Mouse (Mus musculus): ENCODE data around the gene Rpl3.
"Not testable (repeated sequence)": the region's sequence is repeated elsewhere in the genome, so short reads cannot be mapped to it uniquely, and the experiment has no call there.

Gene Rpl3

GRCm38 (mm10) chr15:80091121-80091955 is at the start of gene Rpl3, which contains the start of gene Syngr1:
Gene Rpl3, minus strand, starts transcription at chr15:80091868.
Gene Syngr1, plus strand, starts transcription at chr15:80091334.
- ATAC-seq (ENCODE audit: insufficient number of reproducible peaks, low FRiP score, low TSS enrichment) = peak; percentile 23; the same call in 1 of the 2 replicates

- no peak for ATAC-seq (ENCODE audit: insufficient number of reproducible peaks, low FRiP score, low TSS enrichment)
These were observed 49.2 kb upstream of the Rpl3 start for GRCm38 (mm10) chr15:80140878-80141277.

- no peak for ATAC-seq (ENCODE audit: insufficient number of reproducible peaks, low FRiP score, low TSS enrichment)
These were observed 48.6 kb upstream of the Rpl3 start for GRCm38 (mm10) chr15:80140302-80140701.

DNA sequence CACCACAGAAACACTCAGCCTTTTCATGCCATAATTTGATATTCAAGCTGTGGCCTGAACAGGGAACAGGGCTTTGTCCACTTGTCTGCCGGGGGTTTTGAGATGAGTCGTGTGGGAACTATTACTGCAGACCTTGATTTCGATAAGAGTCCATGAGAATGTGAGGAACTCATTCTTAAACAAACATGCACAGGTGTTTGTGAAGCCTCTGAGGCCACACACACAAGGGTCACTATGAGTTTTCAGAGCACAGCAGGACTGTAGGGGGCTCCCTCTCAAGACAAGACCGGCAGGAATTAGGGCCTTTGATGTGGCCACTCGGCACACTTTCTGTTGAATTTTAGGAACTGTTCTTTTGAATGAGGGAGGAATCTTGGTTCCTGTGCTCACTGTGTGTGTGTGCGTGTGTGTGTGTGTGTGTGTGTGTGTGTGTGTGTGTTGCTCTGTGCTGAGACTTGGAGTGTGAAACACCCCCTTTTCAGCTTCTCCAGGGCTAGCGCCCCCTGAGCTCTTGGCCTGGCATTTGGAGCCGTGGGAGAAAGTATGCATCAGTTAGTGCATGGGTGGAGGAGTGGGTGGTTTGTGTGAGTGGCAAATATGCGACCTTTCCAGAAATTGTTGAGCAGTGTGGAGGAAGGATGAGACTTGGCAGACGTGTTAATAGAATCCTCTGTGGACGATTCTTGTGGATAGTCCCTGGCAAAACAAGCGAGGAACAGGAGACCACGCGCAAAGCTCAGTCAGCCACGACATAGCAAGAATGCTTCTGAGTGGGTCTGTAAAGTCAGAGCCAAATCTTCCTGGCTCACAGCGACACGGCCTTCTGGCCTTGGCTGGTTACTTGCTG is 46.5 kb upstream of the Rpl3 start:
- no peak for ATAC-seq (ENCODE audit: insufficient number of reproducible peaks, low FRiP score, low TSS enrichment)

DNA sequence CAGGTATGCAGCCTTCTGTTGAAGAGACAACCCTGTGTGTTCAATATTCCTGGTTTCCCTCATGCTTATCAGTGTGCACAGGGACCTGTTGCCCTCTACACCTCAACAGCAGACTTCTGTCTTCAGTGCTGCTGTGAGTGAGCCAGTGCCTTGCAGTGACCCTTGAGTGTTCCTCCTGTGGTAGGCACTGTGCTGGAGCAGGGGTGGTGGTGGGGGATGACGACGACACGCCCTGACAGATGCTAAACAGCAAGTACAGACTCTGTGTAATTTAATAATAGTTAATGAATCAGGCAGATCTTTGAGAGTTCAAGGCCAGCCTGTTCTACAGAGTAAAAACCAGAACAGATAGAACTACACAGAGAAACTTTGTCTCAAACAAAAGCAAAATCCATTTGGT is 45.0 kb upstream of the Rpl3 start:
- no peak for ATAC-seq (ENCODE audit: insufficient number of reproducible peaks, low FRiP score, low TSS enrichment)

- no peak for ATAC-seq (ENCODE audit: insufficient number of reproducible peaks, low FRiP score, low TSS enrichment)
These were observed 43.8 kb upstream of the Rpl3 start for GRCm38 (mm10) chr15:80135499-80135898.

GRCm38 (mm10) chr15:80134450-80134847 is 42.8 kb upstream of the Rpl3 start:
- no peak for ATAC-seq (ENCODE audit: insufficient number of reproducible peaks, low FRiP score, low TSS enrichment)

- no peak for ATAC-seq (ENCODE audit: insufficient number of reproducible peaks, low FRiP score, low TSS enrichment)
These were observed 42.2 kb upstream of the Rpl3 start for GRCm38 (mm10) chr15:80133682-80134449.

DNA sequence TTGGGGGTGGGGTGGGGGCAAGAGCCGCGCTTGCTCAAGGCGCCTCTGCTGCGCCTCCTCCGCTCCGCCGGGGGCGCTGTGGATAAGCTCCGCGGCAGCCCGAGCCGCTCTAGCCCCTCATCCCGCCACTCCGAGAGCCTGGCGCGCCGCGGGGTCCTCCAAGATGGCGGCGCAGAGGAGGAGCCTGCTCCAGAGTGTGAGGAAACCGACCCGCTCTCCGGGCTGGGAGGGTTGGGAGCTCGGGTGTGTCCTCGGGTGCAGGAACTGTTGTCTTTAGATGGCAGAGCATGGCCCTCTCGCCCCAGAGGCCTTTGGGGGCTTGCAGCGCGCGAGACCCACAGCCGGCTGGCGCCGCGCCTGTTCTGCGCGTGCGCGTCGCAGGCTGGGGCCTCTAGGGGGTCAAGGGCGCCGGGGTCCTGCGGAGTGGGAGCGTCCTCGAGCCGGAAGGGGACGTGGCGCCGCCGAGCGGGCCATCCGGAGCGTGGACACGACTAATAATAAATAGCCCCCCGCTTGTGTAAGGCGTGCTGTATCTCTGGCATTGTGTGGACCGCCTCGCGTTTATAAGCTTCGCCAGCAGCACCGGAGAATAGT is 41.4 kb upstream of the Rpl3 start, which contains the start of gene Tab1:
Gene Tab1, plus strand, starts transcription at position 135 of the 594 bp plus-strand sequence.
- peak; percentile 71; the same call in 1 of the 2 replicates for ATAC-seq (ENCODE audit: insufficient number of reproducible peaks, low FRiP score, low TSS enrichment)

DNA sequence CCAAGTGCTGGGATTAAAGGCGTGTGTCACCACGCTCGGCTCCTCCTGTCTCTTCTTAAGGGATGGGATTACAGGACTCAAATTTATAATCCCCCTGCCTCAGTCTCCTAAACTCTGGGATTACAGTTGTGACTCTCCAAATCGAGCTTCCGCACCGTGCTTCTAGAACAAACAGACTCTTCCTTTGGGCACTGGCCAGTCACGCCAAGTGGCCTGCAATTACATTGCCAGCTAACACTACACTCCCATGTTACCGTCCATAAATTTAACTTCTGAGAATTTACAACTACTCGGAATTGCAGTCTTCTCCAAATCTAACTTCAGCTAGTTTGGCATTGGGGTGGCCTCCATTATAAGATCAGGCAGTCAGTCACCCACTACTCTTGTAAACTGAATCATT is 40.8 kb upstream of the Rpl3 start:
- no peak for ATAC-seq (ENCODE audit: insufficient number of reproducible peaks, low FRiP score, low TSS enrichment)

- ATAC-seq (ENCODE audit: insufficient number of reproducible peaks, low FRiP score, low TSS enrichment) = peak; percentile 62; the same call in 1 of the 2 replicates
These were observed 39.8 kb upstream of the Rpl3 start for GRCm38 (mm10) chr15:80131421-80131820.

DNA sequence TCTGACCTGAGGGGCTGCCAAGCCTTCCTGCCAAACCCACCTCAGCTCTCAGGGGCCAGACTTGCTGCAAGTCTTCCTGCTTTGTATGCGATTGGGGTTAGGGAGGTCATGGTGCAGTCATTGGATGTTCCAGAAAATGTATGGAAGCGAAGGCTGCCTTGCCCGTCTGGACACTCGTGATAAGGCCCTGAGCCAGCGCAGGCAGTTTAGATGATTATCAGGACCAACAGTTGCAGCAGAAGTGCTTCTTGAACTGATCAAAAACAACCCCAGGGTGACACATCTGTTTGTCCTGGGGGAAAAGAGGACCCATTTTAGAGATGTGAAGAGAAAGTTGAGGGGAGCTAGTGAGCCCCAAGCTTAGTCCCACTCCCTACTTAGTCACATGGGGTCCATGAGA is 39.0 kb upstream of the Rpl3 start:
- no peak for ATAC-seq (ENCODE audit: insufficient number of reproducible peaks, low FRiP score, low TSS enrichment)

GRCm38 (mm10) chr15:80129982-80130381 is 38.3 kb upstream of the Rpl3 start:
- ATAC-seq (ENCODE audit: insufficient number of reproducible peaks, low FRiP score, low TSS enrichment) = no peak

DNA sequence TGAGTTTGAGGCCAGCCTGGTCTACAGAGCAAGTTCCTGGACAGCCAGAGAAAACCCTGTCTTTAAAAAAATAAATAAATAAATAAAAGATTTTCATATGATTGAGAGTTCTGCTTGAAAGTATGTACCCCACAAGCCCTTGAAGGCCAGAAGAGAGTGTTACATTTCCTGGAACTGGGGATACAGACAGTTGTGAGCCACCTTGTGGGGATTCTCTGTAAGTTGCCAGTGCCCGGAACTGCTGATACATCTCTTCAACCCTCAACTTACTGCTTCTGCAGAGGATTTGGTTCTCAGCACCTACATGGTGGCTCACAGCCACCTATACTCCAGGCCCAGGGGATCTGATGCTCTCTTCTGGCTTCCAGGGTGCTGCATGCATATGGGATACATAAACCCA is 35.5 kb upstream of the Rpl3 start:
- no peak for ATAC-seq (ENCODE audit: insufficient number of reproducible peaks, low FRiP score, low TSS enrichment)

DNA sequence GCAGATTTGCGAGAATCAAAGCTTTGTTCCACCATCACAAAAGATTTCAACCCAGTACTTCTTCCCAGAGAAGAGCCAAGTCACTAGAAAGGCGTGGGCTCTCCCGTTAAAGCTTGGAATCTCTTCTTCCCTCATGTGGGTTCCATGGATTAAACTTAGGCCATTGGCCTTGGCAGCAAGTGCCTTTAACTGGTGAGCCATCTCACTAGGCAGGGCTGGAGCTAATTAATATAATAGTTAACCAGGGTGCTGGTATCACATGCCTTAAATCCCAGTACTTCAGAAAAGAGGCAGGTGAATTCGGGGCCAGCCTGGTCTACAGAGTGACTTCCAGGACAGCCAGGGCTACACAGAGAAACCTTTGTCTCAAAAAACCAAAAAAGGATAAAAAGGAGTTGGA is 33.0 kb upstream of the Rpl3 start:
- no peak for ATAC-seq (ENCODE audit: insufficient number of reproducible peaks, low FRiP score, low TSS enrichment)

DNA sequence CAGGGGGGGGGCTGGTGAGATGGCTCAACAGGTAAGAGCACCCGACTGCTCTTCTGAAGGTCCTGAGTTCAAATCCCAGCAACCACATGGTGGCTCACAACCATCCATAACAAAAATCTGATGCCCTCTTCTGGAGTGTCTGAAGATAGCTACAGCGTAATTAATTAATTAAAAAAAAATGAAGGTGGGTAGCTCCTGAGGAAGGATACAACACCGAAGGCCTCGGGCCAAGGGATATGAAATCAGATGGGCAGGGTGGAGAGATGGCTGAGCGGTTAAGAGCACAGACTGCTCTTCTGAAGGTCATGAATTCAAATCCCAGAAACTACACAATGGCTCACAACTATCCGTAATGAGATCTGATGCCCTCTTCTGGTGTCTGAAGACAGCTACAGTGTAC is 30.8 kb upstream of the Rpl3 start:
- not testable (repeated sequence) for ATAC-seq (ENCODE audit: insufficient number of reproducible peaks, low FRiP score, low TSS enrichment)

- ATAC-seq (ENCODE audit: insufficient number of reproducible peaks, low FRiP score, low TSS enrichment) = peak; percentile 93
These were observed 30.2 kb upstream of the Rpl3 start for GRCm38 (mm10) chr15:80121721-80122325.

DNA sequence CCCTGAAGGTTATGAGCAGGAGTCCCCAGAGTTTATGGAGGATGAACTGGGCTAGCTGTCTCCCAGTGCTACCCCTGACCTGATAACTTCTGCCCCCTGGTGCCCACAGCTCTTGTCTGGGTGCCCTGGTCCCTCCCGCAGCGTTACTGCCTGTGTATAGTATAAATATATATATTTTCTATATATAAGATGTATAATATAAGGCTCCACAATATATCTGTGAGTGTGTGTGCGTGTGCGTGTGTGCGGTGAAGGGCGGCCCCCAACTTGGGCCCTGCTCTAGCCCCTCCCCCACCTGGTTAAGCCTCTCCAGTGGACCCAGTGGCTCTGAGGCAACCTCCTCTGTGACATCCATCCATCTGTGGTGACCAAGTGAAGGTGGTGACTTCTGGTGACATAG is 27.4 kb upstream of the Rpl3 start:
- no peak for ATAC-seq (ENCODE audit: insufficient number of reproducible peaks, low FRiP score, low TSS enrichment)

DNA sequence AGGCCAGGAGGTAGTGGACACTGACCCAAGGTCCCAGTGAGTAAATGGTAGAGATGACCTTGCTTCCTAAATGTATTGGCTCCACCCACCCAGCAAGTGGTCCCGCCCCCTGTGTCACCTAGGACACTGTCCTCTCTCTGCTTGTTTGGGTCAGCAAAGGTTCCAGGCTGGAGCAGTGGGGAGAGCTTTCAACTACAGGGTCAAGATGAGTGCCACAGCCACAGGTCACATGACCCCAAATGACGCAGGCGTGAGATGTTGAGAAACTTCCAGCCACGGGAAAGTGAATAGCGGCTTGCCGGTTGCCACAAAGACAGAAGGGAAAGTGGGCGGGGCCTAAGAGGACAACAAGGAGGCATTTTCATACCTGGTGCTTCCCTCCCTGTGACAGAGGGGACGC is 25.5 kb upstream of the Rpl3 start:
- no peak for ATAC-seq (ENCODE audit: insufficient number of reproducible peaks, low FRiP score, low TSS enrichment)

All from cerebellum, adult (tissue).